ENCODE assay signal across 8 mouse cellular contexts in the genomic region with DNA sequence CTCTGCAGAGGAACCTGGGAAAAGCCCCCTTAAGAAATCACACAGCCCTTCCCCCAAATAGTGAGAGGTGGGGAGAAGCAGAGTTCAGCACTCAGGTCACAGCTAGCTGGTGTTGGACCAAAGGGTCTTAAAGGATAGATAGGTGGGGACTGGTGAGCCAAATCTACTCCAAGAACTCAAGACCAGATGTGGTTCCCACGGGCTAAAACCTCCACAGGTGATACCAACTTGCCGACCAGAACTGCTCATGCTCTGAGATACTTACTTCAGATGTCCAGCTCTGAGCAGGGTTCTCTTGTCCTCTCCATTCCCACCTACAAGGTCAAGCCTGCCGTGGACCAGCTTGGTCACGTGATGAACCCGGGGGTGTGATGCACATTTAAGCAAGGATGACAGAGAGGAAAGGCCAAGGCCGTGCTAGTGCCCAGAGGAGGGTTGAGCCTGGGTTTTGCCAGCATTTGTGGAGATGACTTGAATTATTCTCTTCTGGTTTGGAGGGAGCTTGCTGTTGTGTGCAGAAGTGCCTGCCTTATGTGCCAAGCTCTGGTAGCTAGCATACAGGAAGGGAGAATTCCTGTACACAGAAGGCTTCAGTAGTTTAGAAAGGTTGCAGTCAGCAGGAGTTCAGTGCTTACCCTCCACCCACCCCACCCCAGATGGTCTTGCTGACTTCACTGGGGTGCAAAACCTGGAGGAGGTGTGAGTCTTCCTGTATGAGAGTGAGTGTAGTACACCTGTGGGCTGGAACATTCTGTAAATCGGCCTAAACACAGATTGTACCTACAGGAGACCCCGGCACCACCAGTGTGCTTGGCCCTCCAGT. TPM values are rescaled to one million over a fixed set of nuclear protein-coding genes. Genes with fewer than 3 reads are reported as not detected.
DNase-seq lines count a peak whose midpoint lies in the region; ATAC-seq and TF ChIP-seq lines count a peak whose summit lies in the region.

No protein-coding gene starts in this region.

- TF ChIP-seq CTCF in left cerebral cortex, adult 2 months (IDR thresholded peaks at IDR 0.05): no peak

- H3K4me3 ChIP-seq in left cerebral cortex, adult 2 months: no peak overlapping the region
- H3K4me3 ChIP-seq in embryonic facial prominence, embryonic 10.5 days: peak overlapping the region; percentile 91
- 0 out of 2 replicates have a peak overlapping the region, but pooled peaks have one; percentile 77 for H3K4me3 ChIP-seq in intestine, embryonic 14.5 days (ENCODE audit: low read depth, low read length)
- H3K4me3 ChIP-seq in midbrain, embryonic 15.5 days: peak overlapping the region; percentile 92; the same call in 1 of the 2 replicates

- H3K36me3 ChIP-seq in embryonic facial prominence, embryonic 10.5 days (replicated peaks): peaks cover 14% of the 10 kb centered on the region
- no peaks in the 10 kb centered on the region for H3K36me3 ChIP-seq in intestine, embryonic 14.5 days (ENCODE audit: control insufficient read depth, insufficient read depth, low read length)
- H3K36me3 ChIP-seq in midbrain, embryonic 15.5 days (replicated peaks): no peaks in the 10 kb centered on the region

- peak overlapping the region; percentile 11; the same call in 1 of the 2 replicates for H3K27ac ChIP-seq in left cerebral cortex, adult 2 months
- H3K27ac ChIP-seq in embryonic facial prominence, embryonic 10.5 days (replicated peaks): peak overlapping the region; percentile 90
- H3K27ac ChIP-seq in intestine, embryonic 14.5 days (ENCODE audit: low read depth): no peak overlapping the region
- no peak overlapping the region for H3K27ac ChIP-seq in midbrain, embryonic 15.5 days

- H3K27me3 ChIP-seq in embryonic facial prominence, embryonic 10.5 days (replicated peaks; ENCODE audit: low read depth, poor library complexity, severe bottlenecking): peaks cover 4% of the 10 kb centered on the region; the same call in 1 of the 2 replicates
- H3K27me3 ChIP-seq in intestine, embryonic 14.5 days (replicated peaks; ENCODE audit: control insufficient read depth, insufficient read depth, low read length): 0 out of 2 replicates have a peak, but pooled peaks cover under 1% of the 10 kb centered on the region
- H3K27me3 ChIP-seq in midbrain, embryonic 15.5 days (replicated peaks): no peaks in the 10 kb centered on the region

- ATAC-seq in intestine, embryonic 14.5 days (replicated peaks; ENCODE audit: low FRiP score, low TSS enrichment, low read depth): no peak
- no peak for ATAC-seq in midbrain, embryonic 15.5 days (replicated peaks)
- no peak for ATAC-seq in granulocyte monocyte progenitor cell, adult 5-6 weeks (replicated peaks; ENCODE audit: poor library complexity, severe bottlenecking)

- no peaks in the 10 kb centered on the region for H3K9me3 ChIP-seq in embryonic facial prominence, embryonic 10.5 days
- H3K9me3 ChIP-seq in intestine, embryonic 14.5 days (ENCODE audit: control insufficient read depth, low read length): no peaks in the 10 kb centered on the region
- no peaks in the 10 kb centered on the region for H3K9me3 ChIP-seq in midbrain, embryonic 15.5 days

- intact Hi-C loops in left cerebral cortex, adult 2 months (cut with DNase I): loop anchor here (5.0 kb wide), 3 partner anchors 111 to 339 kb away; a partner anchor contains a TSS
- intact Hi-C loops in left cerebral cortex, postnatal 36 days (cut with DNase I): loop anchor here (5.0 to 10.0 kb wide), 3 partner anchors 111 to 341 kb away; a partner anchor contains a TSS

- WGBS in embryonic facial prominence, embryonic 10.5 days: 83% methylated on average over 8 of the region's 8 CpGs
- 76% methylated on average over 8 of the region's 8 CpGs for WGBS in intestine, embryonic 14.5 days
- WGBS in midbrain, embryonic 15.5 days: 89% methylated on average over 8 of the region's 8 CpGs

- no peak overlapping the region for H3K9ac ChIP-seq in intestine, embryonic 14.5 days (ENCODE audit: low read length)
- no peak overlapping the region for H3K9ac ChIP-seq in midbrain, embryonic 15.5 days

- peak overlapping the region; percentile 90 for H3K4me2 ChIP-seq in intestine, embryonic 14.5 days (ENCODE audit: low read length)
- peak overlapping the region; percentile 87 for H3K4me2 ChIP-seq in midbrain, embryonic 15.5 days

- no peak for DNase-seq in left cerebral cortex, adult 2 months (ENCODE audit: extremely low spot score in 1 of 2, low spot score in 2 of 2)
- no peak for DNase-seq in left cerebral cortex, adult 11 months (ENCODE audit: low spot score)
- DNase-seq in embryonic facial prominence, embryonic 10.5 days (ENCODE audit: low spot score): no peak
- DNase-seq in intestine, embryonic 14.5 days (ENCODE audit: low spot score): no peak
- no peak for DNase-seq in left cerebral cortex, postnatal 36 days (ENCODE audit: low spot score in 2 of 2)
- no peak for DNase-seq in frontal cortex, postnatal 36 days (ENCODE audit: low spot score in 2 of 2)

- H3K4me1 ChIP-seq in embryonic facial prominence, embryonic 10.5 days: peaks cover 82% of the 10 kb centered on the region
- H3K4me1 ChIP-seq in intestine, embryonic 14.5 days (replicated peaks; ENCODE audit: control insufficient read depth, insufficient read depth, low read length): peaks cover 22% of the 10 kb centered on the region
- H3K4me1 ChIP-seq in midbrain, embryonic 15.5 days: peaks cover 55% of the 10 kb centered on the region

RNA-seq across cellular contexts. Expression of a gene that starts 3.0 kb away (rescaled TPM):
- total RNA-seq in left cerebral cortex, adult 2 months (2021): 10 to 100 TPM; 32.4 to 37.3 TPM
- 5.2 and 5.3 TPM in 2 replicates for polyA plus RNA-seq in embryonic facial prominence, embryonic 10.5 days (2016; fragmentation: Nextera tagmentation; extraction: Ambion mirVana)
- polyA plus RNA-seq in intestine, embryonic 14.5 days (2014; fragmentation: Nextera tagmentation; extraction: Ambion mirVana): 4.4 and 5.5 TPM in 2 replicates
- 9.9 and 10.2 TPM in 2 replicates for polyA plus RNA-seq in midbrain, embryonic 15.5 days (2015; fragmentation: Nextera tagmentation; extraction: Ambion mirVana)
- 14.4 and 20.2 TPM in 2 replicates for total RNA-seq in granulocyte monocyte progenitor cell, adult 5-6 weeks (2014; fragmentation: Nextera tagmentation)
- 5.3 and 6.0 TPM in 2 replicates for total RNA-seq in granulocyte monocyte progenitor cell, adult 5-6 weeks (2017)
- total RNA-seq in left cerebral cortex, postnatal 36 days (2021): 10 to 100 TPM; 31.5 to 31.7 TPM

Comparison
In these comparisons a context has a peak if more than half of its experiments do, and no peak if none do; other contexts are left out.
1. H3K27ac ChIP-seq: peak in left cerebral cortex, adult 2 months (single experiment) and embryonic facial prominence, embryonic 10.5 days (single experiment); none in intestine, embryonic 14.5 days (single experiment) and midbrain, embryonic 15.5 days (single experiment).